Mouse (Mus musculus) layer of hippocampus, adult 9-11 months (tissue): ENCODE measurements around the gene Tcf7l1.

Source experiments
- DNase-seq: peaks from one replicate; pipeline ENCODE4 v3.0.0; 2022

The Tcf7l1 gene

DNA sequence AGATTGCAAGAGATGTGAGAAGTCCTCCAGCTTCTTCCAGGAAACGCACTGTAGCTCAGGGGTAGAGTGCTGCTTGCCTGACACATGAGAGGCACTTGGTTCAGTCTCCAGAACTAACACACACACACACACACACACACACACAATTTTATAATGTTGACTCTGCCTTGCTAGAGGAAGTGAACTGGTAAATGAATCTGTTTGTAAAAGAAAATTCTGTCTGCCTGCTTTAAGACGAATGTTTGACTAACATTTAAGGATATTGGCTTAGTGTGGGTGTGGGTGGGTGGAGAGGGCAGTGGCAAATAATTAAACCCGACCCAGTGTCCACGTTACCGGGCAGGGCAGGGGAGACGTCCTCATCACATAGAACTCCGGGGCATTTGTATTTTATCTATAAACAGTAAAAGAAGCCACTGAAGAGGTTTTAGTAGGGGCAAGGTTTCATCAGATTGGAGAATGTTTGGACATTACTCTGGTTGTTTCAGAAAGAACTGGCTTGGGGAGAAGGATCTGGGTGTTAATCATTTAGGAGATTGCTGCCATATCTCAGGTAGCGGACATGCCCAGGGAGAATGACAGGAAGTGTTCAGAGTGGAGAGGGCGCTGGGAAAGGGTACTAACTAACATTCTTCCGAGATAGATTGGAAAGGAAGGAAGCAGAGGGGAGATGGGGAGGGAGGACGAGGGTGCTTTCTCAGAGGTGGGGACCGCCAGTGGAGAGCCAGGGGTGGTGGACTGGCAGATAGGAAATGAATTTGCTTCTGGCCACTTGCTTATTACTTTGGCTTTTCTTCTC, 169.1 kb downstream of the Tcf7l1 start:
- no peak for DNase-seq

GRCm38 (mm10) chr6:72616643-72617288, 172.3 kb downstream of the Tcf7l1 start, which contains the start of gene Tgoln1:
Gene Tgoln1 (minus strand): TSS chr6:72617000.
- peak; percentile 94 for DNase-seq

GRCm38 (mm10) chr6:72615561-72616375, 173.3 kb downstream of the Tcf7l1 start:
- no peak for DNase-seq

DNA sequence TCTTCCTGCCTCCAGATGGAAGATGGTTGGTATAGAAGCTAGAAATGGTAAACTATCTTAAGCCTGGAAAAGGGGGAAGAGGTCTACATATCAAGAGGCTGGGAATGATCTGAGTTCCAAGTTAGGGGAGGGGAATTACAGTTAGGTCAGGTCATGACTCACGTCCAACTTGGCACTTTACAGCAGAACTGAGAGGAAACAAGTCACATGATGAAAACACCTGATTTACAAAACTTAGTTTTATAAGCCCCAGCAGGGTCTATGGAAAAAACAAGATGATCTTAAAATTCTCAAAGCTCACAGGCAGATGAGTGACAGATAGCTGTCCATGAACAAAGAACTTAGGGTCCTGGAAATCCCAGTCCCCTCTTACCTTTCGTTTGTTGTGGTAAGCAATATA, 173.9 kb downstream of the Tcf7l1 start:
- DNase-seq: no peak

GRCm38 (mm10) chr6:72610261-72610660, 178.8 kb downstream of the Tcf7l1 start:
- no peak for DNase-seq

DNA sequence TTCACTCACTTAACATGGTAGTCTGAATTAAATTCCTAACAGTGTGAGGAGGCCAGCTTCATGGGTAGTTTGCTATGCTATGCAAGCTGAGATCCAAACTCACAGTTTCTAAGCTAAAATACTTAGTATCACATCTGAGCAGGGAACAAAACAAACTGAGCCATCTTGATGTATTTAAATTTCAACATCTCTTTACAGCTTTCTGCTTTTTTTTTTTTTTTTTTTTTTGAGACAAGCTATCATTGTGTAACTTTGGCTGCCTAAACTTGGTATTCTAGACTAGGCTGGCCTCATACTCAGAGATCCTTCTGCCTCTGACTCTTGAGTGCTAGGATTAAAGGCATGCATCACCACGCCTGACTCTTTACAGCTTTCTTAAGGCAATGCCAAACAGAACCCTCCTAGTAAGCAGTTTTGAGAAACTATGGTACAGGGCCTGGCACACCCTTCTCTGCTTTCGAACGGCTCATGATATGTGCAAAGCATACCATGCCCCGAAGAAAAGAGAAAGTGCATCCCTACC, 180.3 kb downstream of the Tcf7l1 start:
- no peak for DNase-seq

- no peak for DNase-seq
These were observed 181.4 kb downstream of the Tcf7l1 start for GRCm38 (mm10) chr6:72607676-72608075.

DNA sequence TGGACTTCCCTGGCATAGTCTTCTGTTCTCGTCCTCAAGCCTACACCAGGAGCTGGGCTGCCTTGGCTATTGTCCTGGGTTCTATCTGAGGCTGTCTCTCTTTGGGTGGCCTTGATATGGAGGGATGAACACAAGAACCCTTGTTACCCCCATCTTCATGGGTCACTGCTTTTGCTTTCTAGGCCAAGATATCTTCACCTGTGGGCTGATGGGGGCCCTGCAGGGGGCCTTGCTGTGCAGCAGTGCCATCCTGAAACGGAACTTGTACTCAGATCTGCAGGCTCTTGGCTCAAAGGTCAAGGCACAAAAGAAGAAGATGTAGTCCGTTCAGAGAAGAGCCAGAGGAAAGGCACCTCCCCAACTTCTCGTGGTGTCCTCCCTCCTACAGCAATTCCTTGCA, 182.0 kb downstream of the Tcf7l1 start:
- DNase-seq: no peak

- no peak for DNase-seq
These were observed 185.0 kb downstream of the Tcf7l1 start for GRCm38 (mm10) chr6:72604066-72604465.

DNA sequence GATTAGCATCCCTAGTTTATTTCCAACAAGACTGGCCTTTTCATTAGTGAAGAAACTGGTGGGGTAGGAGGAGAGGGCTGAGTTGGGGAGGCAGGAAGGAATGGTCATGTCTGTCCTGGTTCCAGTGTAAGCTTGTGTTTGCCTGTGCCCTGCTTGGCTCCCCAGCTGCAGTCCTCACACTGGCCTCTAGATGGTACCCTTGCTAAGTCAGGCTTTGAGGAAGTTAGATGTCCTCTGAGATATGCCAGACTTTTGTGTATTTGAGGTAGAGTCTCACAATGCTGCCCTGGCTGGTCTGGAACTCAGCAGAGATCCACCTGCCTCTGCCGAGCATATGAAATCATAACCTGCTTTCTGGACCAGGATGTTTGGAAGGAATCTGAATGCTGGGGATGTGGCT, 187.3 kb downstream of the Tcf7l1 start:
- DNase-seq: peak; percentile 76

- no peak for DNase-seq
These were observed 188.3 kb downstream of the Tcf7l1 start for GRCm38 (mm10) chr6:72600771-72601170.

DNA sequence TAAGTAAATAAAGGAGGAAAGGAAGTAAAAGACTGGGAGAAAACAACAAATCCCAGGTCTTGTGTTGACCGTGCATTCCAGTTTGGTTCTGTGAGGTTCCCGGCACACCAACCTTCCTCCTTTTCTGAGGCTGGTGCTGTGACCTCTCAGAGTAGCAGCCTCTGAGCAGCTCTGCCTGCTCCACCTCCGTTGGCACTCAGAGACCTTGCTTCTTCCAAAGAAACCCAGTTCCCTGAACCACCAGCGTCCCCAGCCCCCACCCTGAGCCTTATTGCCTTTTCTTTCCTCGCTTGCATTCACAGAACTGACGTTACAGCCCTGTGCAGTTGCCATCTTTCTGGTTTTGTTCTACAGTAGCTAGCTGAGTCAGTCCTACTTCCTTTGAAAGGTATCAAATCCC, 188.8 kb downstream of the Tcf7l1 start:
- no peak for DNase-seq

GRCm38 (mm10) chr6:72598791-72599557, 190.1 kb downstream of the Tcf7l1 start:
- peak; percentile 45 for DNase-seq

DNA sequence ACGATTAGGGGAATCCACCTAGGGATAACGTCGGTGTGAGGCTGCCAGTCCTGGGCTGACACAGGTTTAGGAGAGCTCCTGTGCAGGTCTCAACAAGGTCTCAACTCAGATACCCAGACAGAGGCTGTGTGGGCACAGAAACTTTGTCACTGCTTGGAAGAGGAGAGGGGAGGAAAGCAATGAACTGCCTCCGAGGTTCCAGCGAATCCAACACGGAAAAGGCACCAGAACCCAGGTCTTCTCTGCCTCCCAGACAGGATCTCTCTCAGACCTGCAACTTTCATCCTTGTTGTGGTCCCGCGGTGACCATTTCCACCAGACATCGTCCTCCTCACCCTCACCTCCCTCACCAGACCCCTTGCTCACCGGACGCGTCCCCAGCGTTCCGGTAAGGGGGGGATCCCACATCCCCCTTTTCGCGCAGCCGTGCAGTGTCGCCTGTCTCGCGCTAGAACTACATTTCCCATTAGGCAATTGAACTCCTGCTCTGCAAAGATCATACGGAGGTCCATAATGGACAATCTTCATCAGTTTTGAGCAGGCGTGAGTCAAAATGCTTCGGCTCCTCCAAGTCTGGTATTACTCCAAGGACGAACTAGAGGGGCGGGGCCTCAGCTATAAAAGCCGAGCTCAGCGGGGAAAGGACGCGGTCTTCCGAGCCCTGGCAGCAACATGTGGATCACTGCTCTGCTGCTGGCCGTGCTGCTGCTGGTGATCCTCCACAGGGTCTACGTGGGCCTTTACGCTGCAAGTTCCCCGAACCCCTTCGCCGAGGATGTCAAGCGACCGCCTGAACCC, 190.9 kb downstream of the Tcf7l1 start, which contains the start of the genes Elmod3 and Retsat:
Gene Elmod3 (minus strand): TSS at position 458 of the 798 bp plus-strand sequence.
Gene Retsat (plus strand): TSS at position 520 of the 798 bp plus-strand sequence.
- DNase-seq: peak; percentile 95

- peak; percentile 33 for DNase-seq
These were observed 191.8 kb downstream of the Tcf7l1 start for GRCm38 (mm10) chr6:72597083-72597874.

GRCm38 (mm10) chr6:72593914-72594313, 195.1 kb downstream of the Tcf7l1 start:
- no peak for DNase-seq

DNA sequence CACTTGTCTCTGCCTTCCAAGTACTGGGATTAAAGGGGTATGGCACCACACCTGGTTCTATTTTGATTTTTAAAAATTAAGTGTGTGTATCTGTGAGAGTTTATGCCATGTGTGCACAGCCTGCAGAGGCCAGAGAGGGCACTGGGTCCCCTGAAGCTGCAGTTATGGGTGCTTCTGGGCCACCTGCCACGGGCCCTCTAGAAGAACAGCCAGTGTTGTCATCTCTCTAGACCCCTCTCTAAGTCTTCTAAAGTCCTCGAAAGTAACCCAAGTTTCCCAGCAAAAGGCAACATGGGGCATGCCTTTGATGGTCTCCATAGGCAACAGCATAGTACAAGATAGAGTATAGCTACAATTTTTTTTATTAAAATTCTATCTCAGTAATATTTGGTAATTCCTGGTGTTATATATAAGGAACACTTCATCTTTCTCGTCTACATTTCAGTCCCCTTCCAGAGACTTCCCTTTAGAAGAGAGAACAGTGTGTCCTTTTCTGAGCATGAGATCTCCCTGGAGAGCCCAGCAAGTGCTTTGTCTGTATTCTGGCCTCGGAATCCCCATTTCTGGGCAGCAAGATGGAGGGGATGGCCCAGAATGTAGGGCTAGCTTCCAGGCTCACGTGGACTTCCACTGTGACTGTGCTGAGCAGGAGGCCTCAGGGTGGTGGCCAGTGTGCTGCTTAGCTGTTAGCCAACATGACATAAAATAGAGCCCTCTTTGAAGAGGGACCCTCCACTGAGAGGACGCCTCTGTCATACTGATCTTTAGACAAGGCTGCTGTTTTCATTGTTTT, 195.8 kb downstream of the Tcf7l1 start:
- DNase-seq: peak; percentile 52

DNA sequence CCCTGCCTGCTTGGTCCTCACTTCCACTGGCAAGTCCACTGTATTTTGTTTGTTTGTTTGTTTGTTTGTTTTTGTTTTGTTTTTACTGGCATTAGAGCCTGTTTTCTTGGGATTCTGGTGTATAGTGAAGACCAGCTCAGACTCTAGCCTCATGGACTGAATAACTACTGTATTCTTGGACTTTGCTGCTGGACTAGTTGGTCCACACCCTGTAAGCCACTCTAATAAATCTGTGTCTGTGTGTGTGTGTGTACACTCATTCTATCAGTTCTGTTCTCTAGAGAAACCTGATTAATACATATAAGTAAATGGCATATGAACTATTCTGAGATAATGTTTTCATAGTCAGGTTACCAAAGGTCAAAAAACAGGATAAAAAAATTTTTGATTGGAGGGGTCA, 198.9 kb downstream of the Tcf7l1 start:
- no peak for DNase-seq

- no peak for DNase-seq
These were observed 200.7 kb downstream of the Tcf7l1 start for GRCm38 (mm10) chr6:72588307-72588706.

DNA sequence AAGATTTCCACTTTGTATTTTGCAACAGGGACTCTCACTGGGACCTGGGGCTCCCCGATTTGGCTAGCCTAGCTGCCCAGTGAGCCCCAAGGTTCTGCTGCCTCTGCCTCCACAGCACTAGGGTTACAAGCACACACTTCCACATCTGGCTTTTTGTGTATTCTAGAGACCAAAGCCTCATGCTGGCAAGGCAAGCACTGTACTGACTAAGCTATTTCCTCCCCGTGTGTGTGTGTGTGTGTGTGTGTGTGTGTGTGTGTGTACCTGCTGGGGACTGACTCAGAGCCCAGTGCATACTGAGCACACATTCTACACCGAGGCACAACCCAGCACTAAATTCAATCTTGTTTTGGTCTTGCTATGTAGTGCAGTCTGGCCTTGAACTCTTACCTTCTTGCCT, 202.4 kb downstream of the Tcf7l1 start:
- DNase-seq: no peak
